Mouse (Mus musculus) heart, adult 2 months (tissue): ENCODE measurements at regions not wholly inside any gene's neighbourhood (a gene's known extent, or its start where the extent isn't known, plus 50 kb on each side); places are given as distances from the start of the nearest gene placed in this dataset.

Experiments used
- DNase-seq, 2 experiments: peaks; one replicate each; pipeline ENCODE4 v3.0.0; 2021
- H3K27ac ChIP-seq: fragments of 200-600 bp; 2 replicates; pipeline ENCODE4 v1.8.1; 2022
- H3K27me3 ChIP-seq: fragments of 200-500 bp; 2 replicates; pipeline ENCODE4 v1.6.1; 2012; ENCODE audit warnings: mild to moderate bottlenecking, low read length, inconsistent platforms, mixed read lengths; ENCODE audit not compliant: control insufficient read depth, insufficient read depth
- H3K36me3 ChIP-seq: fragments of 200-500 bp; 2 replicates; pipeline ENCODE4 v1.6.1; 2012; ENCODE audit warnings: low read length, inconsistent platforms; ENCODE audit not compliant: control insufficient read depth, insufficient read depth
- H3K4me1 ChIP-seq: fragments of 200-500 bp; 2 replicates; pipeline ENCODE4 v1.6.1; 2011; ENCODE audit warnings: low read length; ENCODE audit not compliant: control insufficient read depth, insufficient read depth
- H3K4me3 ChIP-seq: fragments of 200-600 bp; 2 replicates; pipeline ENCODE4 v1.8.1; 2022
- H3K79me2 ChIP-seq: fragments of 200-500 bp; replicated peaks from 2 replicates; pipeline ENCODE4 v1.6.1; 2012; ENCODE audit warnings: mild to moderate bottlenecking, inconsistent platforms, low read length, moderate library complexity, mixed read lengths; ENCODE audit not compliant: control insufficient read depth, insufficient read depth
- H3K9ac ChIP-seq: fragments of 200-500 bp; 2 replicates; pipeline ENCODE4 v1.6.1; 2012; ENCODE audit warnings: low read depth, mild to moderate bottlenecking, control low read depth, inconsistent platforms, low read length, mixed read lengths
- CTCF ChIP-seq: fragments of 200-600 bp; IDR thresholded peaks from 2 replicates; pipeline ENCODE4 v1.8.1; 2022; ENCODE audit warnings: antibody characterized with exemption, mild to moderate bottlenecking, moderate library complexity
- EP300 ChIP-seq: fragments of 200-500 bp; IDR thresholded peaks from 2 replicates; pipeline ENCODE4 v1.6.1; 2011; ENCODE audit warnings: low read depth, low read length, control low read depth; ENCODE audit not compliant: insufficient read depth
- POLR2A ChIP-seq: fragments of 200-500 bp; IDR thresholded peaks from 2 replicates; pipeline ENCODE4 v1.6.1; 2011; ENCODE audit warnings: mild to moderate bottlenecking, low read depth, low read length, control low read depth; ENCODE audit not compliant: insufficient read depth
- WGBS: fragments of 180-500 bp; shearing (Covaris S2); methylation state at CpG from one replicate; pipeline ENCODE4 v1.1.7; 2018; 5-methylcytosine and 5-hydroxymethylcytosine counted together
- intact Hi-C: fragments of 180-260 bp; cut with DNase I; formaldehyde crosslinking; loops from one replicate; pipeline ENCODE4 v1.15.1; 2025

DNA sequence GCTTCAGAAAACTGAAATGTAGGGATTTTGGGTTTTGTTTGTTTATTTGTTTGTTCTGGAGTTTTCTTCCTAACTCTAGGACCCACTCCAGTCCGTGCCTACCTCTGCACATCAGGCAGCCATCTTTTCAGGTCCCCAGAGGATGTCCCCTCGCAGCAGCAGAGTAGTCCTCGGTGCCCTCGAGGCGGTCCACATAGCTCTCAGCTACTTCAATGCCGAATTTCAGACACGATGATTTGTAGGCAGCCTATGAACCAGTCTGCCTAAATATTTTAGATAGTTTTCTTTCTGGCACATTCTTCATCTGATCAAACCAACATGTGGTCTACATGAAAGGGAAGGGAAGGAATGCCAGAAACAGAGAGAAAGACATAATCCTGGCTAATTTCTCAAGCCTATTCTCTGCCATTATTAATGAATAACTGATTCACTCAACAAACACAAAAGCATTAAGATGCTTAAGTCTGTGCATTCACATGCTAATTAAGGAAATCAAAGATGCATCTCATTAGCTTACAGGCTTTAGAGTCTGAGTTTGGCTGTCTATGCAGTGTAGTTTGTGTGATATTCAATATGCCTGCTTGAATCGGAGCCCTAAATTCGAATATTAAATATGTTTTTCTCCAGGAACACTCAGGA, 55.2 kb upstream of the Fer start:
- 86% methylated on average over 9 of the region's 9 CpGs for WGBS
- no peaks in the 10 kb centered on the region for H3K4me1 ChIP-seq
- H3K4me3 ChIP-seq, result no peak overlapping the region
- intact Hi-C loops, result loop anchor here (10.0 kb wide), 1 partner anchor 127 kb away; no protein-coding TSS in a partner anchor
- H3K9ac ChIP-seq, result no peak overlapping the region
- no peaks in the 10 kb centered on the region for H3K36me3 ChIP-seq
- H3K79me2 ChIP-seq, result no peaks in the 10 kb centered on the region
- DNase-seq, result no peak
- no peaks in the 10 kb centered on the region for H3K27me3 ChIP-seq
- H3K27ac ChIP-seq, result no peak overlapping the region
- TF ChIP-seq CTCF, result no peak
- TF ChIP-seq EP300, result no peak
- no peak for TF ChIP-seq POLR2A

DNA sequence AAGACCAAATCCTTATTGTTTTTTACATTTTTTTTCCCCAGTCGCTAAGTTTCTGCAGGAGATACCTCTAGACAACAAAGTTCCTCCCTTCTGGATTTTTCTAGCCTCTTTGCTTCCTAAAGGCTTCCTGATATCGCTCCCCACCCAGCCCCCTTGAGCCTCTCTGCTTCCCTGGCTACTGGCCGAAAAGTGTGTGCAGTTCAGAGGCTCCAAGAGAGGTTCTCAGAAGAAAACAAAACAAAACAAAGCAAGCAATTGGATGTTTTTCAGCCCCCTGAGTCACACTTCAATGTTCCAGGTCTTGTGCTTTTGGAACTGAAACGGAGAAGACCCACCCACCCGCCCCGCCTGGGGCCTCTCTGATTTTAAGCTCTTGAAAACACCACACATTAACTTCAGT, 54.1 kb upstream of the Fer start:
- Histone ChIP-seq H3K27me3 (no peaks in the 10 kb centered on the region), H3K36me3 (no peaks in the 10 kb centered on the region), H3K4me3 (no peak overlapping the region), H3K79me2 (no peaks in the 10 kb centered on the region), H3K4me1 (no peaks in the 10 kb centered on the region), H3K27ac (no peak overlapping the region), H3K9ac (no peak overlapping the region)
- intact Hi-C loops, result loop anchor here (10.0 kb wide), 1 partner anchor 126 kb away; no protein-coding TSS in a partner anchor
- WGBS, result 64% methylated on average over 6 of the region's 6 CpGs
- no peak for DNase-seq
- TF ChIP-seq POLR2A, result no peak
- no peak for TF ChIP-seq CTCF
- TF ChIP-seq EP300, result no peak

DNA sequence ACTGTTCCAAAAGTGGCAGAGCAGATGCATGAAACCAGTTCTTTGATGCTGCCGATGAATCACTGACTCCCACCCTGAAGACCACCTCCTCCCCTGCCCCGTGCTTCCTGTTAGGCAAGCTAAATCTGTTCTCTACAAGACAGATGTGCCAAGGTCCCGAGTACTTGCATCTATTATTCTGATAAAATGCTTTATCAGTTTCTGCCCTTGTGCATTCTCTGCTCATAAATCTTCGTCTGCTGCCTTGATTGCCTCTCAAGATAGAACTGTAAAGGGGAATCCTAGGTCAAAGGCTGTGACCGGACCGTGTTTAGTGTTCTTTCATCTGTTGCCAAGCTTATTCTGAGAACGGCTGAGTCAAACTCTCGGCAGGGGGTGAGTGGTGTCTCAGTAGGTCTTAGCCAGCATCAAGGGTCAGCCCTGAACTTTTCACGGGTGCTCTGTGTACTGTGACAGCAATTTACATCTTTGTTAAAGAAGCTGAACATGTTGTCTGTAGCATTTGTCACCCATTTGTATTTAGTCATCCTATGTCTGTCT, 51.5 kb upstream of the Fer start:
- TF ChIP-seq EP300, result no peak
- no peak for TF ChIP-seq CTCF
- TF ChIP-seq POLR2A, result no peak
- no peaks in the 10 kb centered on the region for H3K36me3 ChIP-seq
- H3K27me3 ChIP-seq, result no peaks in the 10 kb centered on the region
- no peak overlapping the region for H3K27ac ChIP-seq
- no peaks in the 10 kb centered on the region for H3K4me1 ChIP-seq
- intact Hi-C loops, result no loop called here
- H3K4me3 ChIP-seq, result no peak overlapping the region
- 50% methylated on average over 9 of the region's 9 CpGs for WGBS
- H3K79me2 ChIP-seq, result no peaks in the 10 kb centered on the region
- H3K9ac ChIP-seq, result no peak overlapping the region
- no peak for DNase-seq

DNA sequence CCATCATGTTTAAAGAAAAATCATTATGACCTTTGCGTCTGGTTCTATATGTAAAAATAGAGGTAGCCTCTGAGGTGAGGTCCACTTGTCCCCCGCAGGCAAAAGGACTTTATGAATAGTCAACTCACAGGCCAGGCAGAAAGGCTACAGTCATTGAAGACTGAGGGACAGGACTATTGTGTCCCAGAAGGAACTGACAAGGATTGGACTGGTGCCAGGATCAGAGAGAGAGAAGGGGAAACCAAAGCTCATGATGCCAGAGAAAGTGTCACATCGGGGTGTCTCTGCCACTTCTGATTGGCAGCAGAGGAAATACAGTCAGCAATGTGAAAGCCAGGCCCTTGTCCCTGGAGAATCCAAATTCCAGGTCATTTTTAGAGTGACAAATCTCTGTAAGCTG, 50.3 kb upstream of the Fer start:
- Histone ChIP-seq H3K9ac (no peak overlapping the region), H3K27ac (no peak overlapping the region), H3K79me2 (no peaks in the 10 kb centered on the region), H3K36me3 (no peaks in the 10 kb centered on the region), H3K4me1 (no peaks in the 10 kb centered on the region), H3K4me3 (no peak overlapping the region), H3K27me3 (no peaks in the 10 kb centered on the region)
- WGBS, result 48% methylated on average over 3 of the region's 3 CpGs
- intact Hi-C loops, result no loop called here
- no peak for TF ChIP-seq POLR2A
- TF ChIP-seq CTCF, result no peak
- TF ChIP-seq EP300, result no peak
- no peak for DNase-seq
